Mouse (Mus musculus) liver, embryonic 14.5 days (tissue): ENCODE data around the gene Mt4. TPM values are rescaled to one million over a fixed set of nuclear protein-coding genes. Genes with fewer than 3 reads are reported as not detected.
A peak's percentile ranks its signal among the peaks of the same experiment; 100 is the strongest.

Experiments
- ATAC-seq: fragments of 200-750 bp; cut with Nextera tagmentation; 2 replicates; pipeline ENCODE4 v1.8.0; 2017; ENCODE audit warnings: moderate number of reproducible peaks, mild to moderate bottlenecking, moderate library complexity; ENCODE audit not compliant: insufficient read depth
- DNase-seq, 3 experiments: peaks; one replicate each; pipeline ENCODE4 v3.0.0-alpha.2; 2012 to 2013; ENCODE audit warnings: low read depth in 3 of 3, low spot score in 3 of 3
- H3K27ac ChIP-seq: fragments of 300-500 bp; sonication (generic); 2 replicates; pipeline ENCODE4 v1.5.1; 2014; ENCODE audit warnings: moderate library complexity, mild to moderate bottlenecking, control low read depth, inconsistent platforms
- H3K27me3 ChIP-seq: fragments of 300-500 bp; sonication (generic); 2 replicates; pipeline ENCODE4 v1.6.1; 2014; ENCODE audit warnings: mild to moderate bottlenecking, low read length, moderate library complexity; ENCODE audit not compliant: control insufficient read depth, insufficient read depth
- H3K36me3 ChIP-seq: fragments of 300-500 bp; sonication (generic); replicated peaks from 2 replicates; pipeline ENCODE4 v1.6.1; 2014; ENCODE audit warnings: low read depth; ENCODE audit not compliant: control insufficient read depth, insufficient read depth
- H3K4me1 ChIP-seq, 2 experiments: fragments of 200-500 bp in 1 of 2; fragments of 300-500 bp in 1 of 2; sonication (generic) in 1 of 2; replicated peaks; 2 replicates each; pipeline ENCODE4 v1.6.1; 2012 to 2014; ENCODE audit warnings: antibody characterized with exemption in 1 of 2, inconsistent platforms in 1 of 2, low read length in 1 of 2; ENCODE audit not compliant: control insufficient read depth in 2 of 2, insufficient read depth in 2 of 2
- H3K4me2 ChIP-seq: fragments of 300-500 bp; sonication (generic); 2 replicates; pipeline ENCODE4 v1.6.1; 2014; ENCODE audit warnings: low read depth, mild to moderate bottlenecking, control low read depth, moderate library complexity
- H3K4me3 ChIP-seq, 2 experiments: fragments of 200-500 bp in 1 of 2; fragments of 300-500 bp in 1 of 2; sonication (generic) in 1 of 2; 2 replicates each; pipeline ENCODE4 v1.5.1; 2012 to 2014; ENCODE audit warnings: low read depth in 2 of 2, low read length in 2 of 2, mild to moderate bottlenecking in 2 of 2, control low read depth in 1 of 2, inconsistent platforms in 1 of 2, moderate library complexity in 1 of 2; ENCODE audit not compliant: insufficient read depth in 1 of 2
- H3K9ac ChIP-seq: fragments of 300-500 bp; sonication (generic); replicated peaks from 2 replicates; pipeline ENCODE4 v1.6.1; 2014; ENCODE audit warnings: mild to moderate bottlenecking, control low read depth, moderate library complexity
- H3K9me3 ChIP-seq: fragments of 300-500 bp; sonication (generic); 2 replicates; pipeline ENCODE4 v1.6.1; 2016; ENCODE audit warnings: low read length, mixed read lengths; ENCODE audit not compliant: control insufficient read depth
- CTCF ChIP-seq: IDR thresholded peaks from 2 replicates; pipeline ENCODE4 v1.5.1; 2016; ENCODE audit warnings: antibody characterized with exemption, low read depth, control low read depth
- EP300 ChIP-seq: IDR thresholded peaks from 2 replicates; pipeline ENCODE4 v1.6.1; 2016; ENCODE audit warnings: antibody characterized with exemption, low read depth
- WGBS: fragments of 180-500 bp; shearing (Covaris S2); extraction: QIAGEN DNeasy Blood & Tissue Kit; methylation state at CpG from one replicate; pipeline ENCODE4 v1.1.7; 2014; ENCODE audit not compliant: insufficient replicate concordance; 5-methylcytosine and 5-hydroxymethylcytosine counted together
- polyA plus RNA-seq, 2 experiments: library from polyadenylated mRNA; depleted of rRNA in 1 of 2; stranded (reverse) in 1 of 2; unstranded in 1 of 2; fragments of >200 nt; fragmentation: Nextera tagmentation in 1 of 2; extraction: Ambion mirVana in 1 of 2; gene quantifications; 2 replicates each; pipeline versions ENCODE4 v1.2.1 to v1.2.3; 2012 to 2014

The Mt4 gene
- polyA plus RNA-seq, 2 experiments, result 1.7 to 2.1 TPM

GRCm38 (mm10) chr8:94187290-94188002 is 50.4 kb downstream of the Mt4 start:
- Histone ChIP-seq H3K4me2 (peak overlapping the region; percentile 80), H3K4me3 (peak overlapping the region in 1 of 2 experiments; percentile 44; a peak in 2 of 4 replicates), H3K4me1 (peaks cover 64 to 69% of the 10 kb centered on the region in 2 experiments), H3K27me3 (no peaks in the 10 kb centered on the region; the same call in 1 of the 2 replicates), H3K9me3 (no peaks in the 10 kb centered on the region), H3K9ac (peak overlapping the region; percentile 75), H3K36me3 (no peaks in the 10 kb centered on the region), H3K27ac (peak overlapping the region; percentile 97)
- DNase-seq (no peak), ATAC-seq (no peak)
- 39% methylated on average over 21 of the region's 21 CpGs for WGBS
- TF ChIP-seq EP300 (no peak), CTCF (no peak)

Other genes with a start within 250 kb of the Mt4 start
- gene Amfr, start 124.4 kb upstream of the Mt4 start, polyA plus RNA-seq (2012; rRNA removed), result 33.4 and 38.4 TPM in 2 replicates
- gene Amfr, start 124.4 kb upstream of the Mt4 start, polyA plus RNA-seq (2014; fragmentation: Nextera tagmentation; extraction: Ambion mirVana), result 50.0 and 53.1 TPM in 2 replicates
- gene Nudt21, start 100.2 kb upstream of the Mt4 start, polyA plus RNA-seq (2012; rRNA removed), result 16.2 and 32.3 TPM in 2 replicates
- gene Nudt21, start 100.2 kb upstream of the Mt4 start, polyA plus RNA-seq (2014; fragmentation: Nextera tagmentation; extraction: Ambion mirVana), result 94.6 and 95.2 TPM in 2 replicates
- 2.1 and 3.2 TPM in 2 replicates for gene Ogfod1, start 100.0 kb upstream of the Mt4 start, polyA plus RNA-seq (2012; rRNA removed)
- gene Ogfod1, start 100.0 kb upstream of the Mt4 start, polyA plus RNA-seq (2014; fragmentation: Nextera tagmentation; extraction: Ambion mirVana), result 4.0 and 5.3 TPM in 2 replicates
- gene Bbs2, start 38.3 kb upstream of the Mt4 start, polyA plus RNA-seq (2012; rRNA removed), result 2.7 and 4.7 TPM in 2 replicates
- 3.3 TPM in 2 replicates for gene Bbs2, start 38.3 kb upstream of the Mt4 start, polyA plus RNA-seq (2014; fragmentation: Nextera tagmentation; extraction: Ambion mirVana)
- 0.10 and 0.30 TPM in 2 replicates for gene Mt3, start 15.4 kb downstream of the Mt4 start, polyA plus RNA-seq (2012; rRNA removed)
- 0.61 TPM in 1 of 2 replicates, not detected in the other for gene Mt3, start 15.4 kb downstream of the Mt4 start, polyA plus RNA-seq (2014; fragmentation: Nextera tagmentation; extraction: Ambion mirVana)
- gene Mt2, start 35.5 kb downstream of the Mt4 start, polyA plus RNA-seq (2012; rRNA removed), result 1,629 and 2,197 TPM in 2 replicates
- gene Mt2, start 35.5 kb downstream of the Mt4 start, polyA plus RNA-seq (2014; fragmentation: Nextera tagmentation; extraction: Ambion mirVana), result 1,576 and 1,601 TPM in 2 replicates
- gene Mt1, start 41.9 kb downstream of the Mt4 start, polyA plus RNA-seq (2012; rRNA removed), result 3,236 and 4,039 TPM in 2 replicates
- 5,334 and 6,015 TPM in 2 replicates for gene Mt1, start 41.9 kb downstream of the Mt4 start, polyA plus RNA-seq (2014; fragmentation: Nextera tagmentation; extraction: Ambion mirVana)
- gene Nup93, start 77.4 kb downstream of the Mt4 start, polyA plus RNA-seq (2012; rRNA removed), result 23.2 and 28.2 TPM in 2 replicates
- 38.7 and 43.2 TPM in 2 replicates for gene Nup93, start 77.4 kb downstream of the Mt4 start, polyA plus RNA-seq (2014; fragmentation: Nextera tagmentation; extraction: Ambion mirVana)
- 0.01 TPM in 1 of 2 replicates, not detected in the other for gene Slc12a3, start 192.0 kb downstream of the Mt4 start, polyA plus RNA-seq (2012; rRNA removed)
- gene Slc12a3, start 192.0 kb downstream of the Mt4 start, polyA plus RNA-seq (2014; fragmentation: Nextera tagmentation; extraction: Ambion mirVana), result 0.11 TPM in 1 of 2 replicates, not detected in the other
- 41.8 and 46.7 TPM in 2 replicates for gene Herpud1, start 249.2 kb downstream of the Mt4 start, polyA plus RNA-seq (2012; rRNA removed)
- gene Herpud1, start 249.2 kb downstream of the Mt4 start, polyA plus RNA-seq (2014; fragmentation: Nextera tagmentation; extraction: Ambion mirVana), result 83.2 and 86.5 TPM in 2 replicates